Mouse (Mus musculus): Measurements from ENCODE around the gene Gm10803. TPM values are rescaled to one million over a fixed set of nuclear protein-coding genes. Genes with fewer than 3 reads are reported as not detected.

Gene Gm10803
- polyA plus RNA-seq, 1 experiment from 2014 or later, result not detected

- no peak for ATAC-seq (ENCODE audit: low FRiP score, low read depth)
- H3K4me2 ChIP-seq (replicated peaks), result no peak overlapping the region
- no peaks in the 10 kb centered on the region for H3K36me3 ChIP-seq
- H3K4me1 ChIP-seq, result peaks cover 38% of the 10 kb centered on the region
- no peaks in the 10 kb centered on the region for H3K9me3 ChIP-seq
- no peak overlapping the region for H3K4me3 ChIP-seq
- H3K27me3 ChIP-seq, result peaks cover 15% of the 10 kb centered on the region
- WGBS, result 74% methylated on average over 10 of the region's 10 CpGs
- H3K9ac ChIP-seq, result no peak overlapping the region
- no peak overlapping the region for H3K27ac ChIP-seq
Observed at GRCm38 (mm10) chr2:93593121-93593520, 32.8 kb downstream of the Gm10803 start.

GRCm38 (mm10) chr2:93597145-93597544 is 36.8 kb downstream of the Gm10803 start:
- no peaks in the 10 kb centered on the region for H3K36me3 ChIP-seq
- no peaks in the 10 kb centered on the region for H3K9me3 ChIP-seq
- 0 out of 2 replicates have a peak overlapping the region, but pooled peaks have one; percentile 21 for H3K4me2 ChIP-seq (replicated peaks)
- H3K27ac ChIP-seq, result 0 out of 2 replicates have a peak overlapping the region, but pooled peaks have one; percentile 22
- peaks cover 15% of the 10 kb centered on the region for H3K27me3 ChIP-seq
- no peak; the same call in 1 of the 2 replicates for ATAC-seq (ENCODE audit: low FRiP score, low read depth)
- H3K4me3 ChIP-seq, result no peak overlapping the region
- WGBS, result 24% methylated on average over 11 of the region's 11 CpGs
- no peak overlapping the region for H3K9ac ChIP-seq
- peaks cover 46% of the 10 kb centered on the region for H3K4me1 ChIP-seq

- no peak overlapping the region for H3K4me2 ChIP-seq (replicated peaks)
- ATAC-seq (ENCODE audit: low FRiP score, low read depth), result no peak
- H3K27ac ChIP-seq, result no peak overlapping the region
- no peaks in the 10 kb centered on the region for H3K9me3 ChIP-seq
- peaks cover 33% of the 10 kb centered on the region for H3K4me1 ChIP-seq
- peaks cover 11% of the 10 kb centered on the region for H3K27me3 ChIP-seq
- no peak overlapping the region for H3K4me3 ChIP-seq
- no peak overlapping the region for H3K9ac ChIP-seq
- H3K36me3 ChIP-seq, result no peaks in the 10 kb centered on the region
- WGBS, result 40% methylated on average over 9 of the region's 9 CpGs
Observed at GRCm38 (mm10) chr2:93599731-93600130, 39.4 kb downstream of the Gm10803 start.

- Histone ChIP-seq H3K9ac (no peak overlapping the region), H3K27ac (no peak overlapping the region), H3K4me2 (replicated peaks) (no peak overlapping the region), H3K27me3 (peaks cover 4% of the 10 kb centered on the region; the same call in 1 of the 2 replicates), H3K4me3 (no peak overlapping the region), H3K9me3 (no peaks in the 10 kb centered on the region), H3K36me3 (no peaks in the 10 kb centered on the region), H3K4me1 (peaks cover 3% of the 10 kb centered on the region)
- WGBS, result 86% methylated on average over 6 of the region's 6 CpGs
- no peak for ATAC-seq (ENCODE audit: low FRiP score, low read depth)
Observed at GRCm38 (mm10) chr2:93604601-93605285, 44.4 kb downstream of the Gm10803 start.

GRCm38 (mm10) chr2:93608800-93609199 is 48.4 kb downstream of the Gm10803 start:
- H3K9ac ChIP-seq, result no peak overlapping the region
- no peaks in the 10 kb centered on the region for H3K4me1 ChIP-seq
- 71% methylated on average over 3 of the region's 3 CpGs for WGBS
- peaks cover 9% of the 10 kb centered on the region; the same call in 1 of the 2 replicates for H3K27me3 ChIP-seq
- no peak overlapping the region for H3K4me3 ChIP-seq
- H3K4me2 ChIP-seq (replicated peaks), result no peak overlapping the region
- H3K36me3 ChIP-seq, result no peaks in the 10 kb centered on the region
- no peaks in the 10 kb centered on the region for H3K9me3 ChIP-seq
- no peak for ATAC-seq (ENCODE audit: low FRiP score, low read depth)
- H3K27ac ChIP-seq, result no peak overlapping the region

GRCm38 (mm10) chr2:93613020-93613419 is 52.7 kb downstream of the Gm10803 start:
- H3K4me3 ChIP-seq, result no peak overlapping the region
- H3K36me3 ChIP-seq, result no peaks in the 10 kb centered on the region
- no peak overlapping the region for H3K9ac ChIP-seq
- ATAC-seq (ENCODE audit: low FRiP score, low read depth), result no peak
- H3K9me3 ChIP-seq, result no peaks in the 10 kb centered on the region
- H3K27ac ChIP-seq, result no peak overlapping the region
- H3K4me2 ChIP-seq (replicated peaks), result no peak overlapping the region
- peaks cover 15% of the 10 kb centered on the region for H3K4me1 ChIP-seq
- WGBS, result 90% methylated on average over 7 of the region's 7 CpGs
- H3K27me3 ChIP-seq, result peaks cover 32% of the 10 kb centered on the region

Other genes with a start within 250 kb of the Gm10803 start
- 17.2 and 19.5 TPM in 2 replicates for gene Tspan18, start 226.1 kb upstream of the Gm10803 start, polyA plus RNA-seq (2015; fragmentation: Nextera tagmentation; extraction: Ambion mirVana)
- 29.5 and 30.0 TPM in 2 replicates for gene Cd82, start 97.4 kb upstream of the Gm10803 start, polyA plus RNA-seq (2015; fragmentation: Nextera tagmentation; extraction: Ambion mirVana)
- 2.5 and 2.6 TPM in 2 replicates for gene Alx4, start 81.8 kb downstream of the Gm10803 start, polyA plus RNA-seq (2015; fragmentation: Nextera tagmentation; extraction: Ambion mirVana)

Data from limb, embryonic 13.5 days (tissue).